Mouse (Mus musculus) mouse trophoblast stem cell (cell line): ENCODE measurements at regions not wholly inside any gene's neighbourhood (a gene's known extent, or its start where the extent isn't known, plus 50 kb on each side); places are given as distances from the start of the nearest gene placed in this dataset.

Source experiments
- in situ Hi-C, 2 experiments: fragments of 300-500 bp; cut with MseI, MboI; formaldehyde crosslinking; loops; 2 replicates in 1 of 2; 3 replicates in 1 of 2; pipeline ENCODE4 v1.15.1; 2025

- in situ Hi-C loops, result no loop called here
These were observed 344.1 kb downstream of the Cd83 start for GRCm38 (mm10) chr13:44128506-44129274.

- in situ Hi-C loops, result no loop called here
These were observed 347.3 kb downstream of the Cd83 start for GRCm38 (mm10) chr13:44131916-44132315.

GRCm38 (mm10) chr13:44132510-44132909 is 347.9 kb downstream of the Cd83 start:
- in situ Hi-C loops, result no loop called here

GRCm38 (mm10) chr13:44133436-44133835 is 348.9 kb downstream of the Cd83 start:
- in situ Hi-C loops, result no loop called here

GRCm38 (mm10) chr13:44141181-44141580 is 356.6 kb downstream of the Cd83 start:
- in situ Hi-C loops, result no loop called here

- in situ Hi-C loops, result no loop called here
These were observed 360.9 kb downstream of the Cd83 start for GRCm38 (mm10) chr13:44145441-44145840.

- in situ Hi-C loops, result no loop called here
These were observed 363.3 kb downstream of the Cd83 start for GRCm38 (mm10) chr13:44147841-44148240.

GRCm38 (mm10) chr13:44149499-44149898 is 364.9 kb downstream of the Cd83 start:
- in situ Hi-C loops, result no loop called here

- in situ Hi-C loops, result no loop called here
These were observed 367.0 kb downstream of the Cd83 start for GRCm38 (mm10) chr13:44151526-44151925.

- in situ Hi-C loops, result no loop called here
These were observed 368.4 kb downstream of the Cd83 start for GRCm38 (mm10) chr13:44152806-44153613.

GRCm38 (mm10) chr13:44153784-44154183 is 369.2 kb downstream of the Cd83 start:
- in situ Hi-C loops, result no loop called here

GRCm38 (mm10) chr13:44155956-44156355 is 371.4 kb downstream of the Cd83 start:
- in situ Hi-C loops, result no loop called here

GRCm38 (mm10) chr13:44156546-44156945 is 372.0 kb downstream of the Cd83 start:
- in situ Hi-C loops, result no loop called here

- in situ Hi-C loops, result no loop called here
These were observed 372.7 kb downstream of the Cd83 start for GRCm38 (mm10) chr13:44157236-44157635.

GRCm38 (mm10) chr13:44158364-44158763 is 373.8 kb downstream of the Cd83 start:
- in situ Hi-C loops, result no loop called here

GRCm38 (mm10) chr13:44159346-44159745 is 374.8 kb downstream of the Cd83 start:
- in situ Hi-C loops, result no loop called here

GRCm38 (mm10) chr13:44164746-44165145 is 380.2 kb downstream of the Cd83 start:
- in situ Hi-C loops, result no loop called here

- in situ Hi-C loops, result no loop called here
These were observed 382.6 kb downstream of the Cd83 start for GRCm38 (mm10) chr13:44167186-44167585.

GRCm38 (mm10) chr13:44168186-44168585 is 383.6 kb downstream of the Cd83 start:
- in situ Hi-C loops, result no loop called here

- in situ Hi-C loops, result no loop called here
These were observed 387.1 kb downstream of the Cd83 start for GRCm38 (mm10) chr13:44171639-44172038.

GRCm38 (mm10) chr13:44172701-44173100 is 388.1 kb downstream of the Cd83 start:
- in situ Hi-C loops, result no loop called here

GRCm38 (mm10) chr13:44174236-44174635 is 389.7 kb downstream of the Cd83 start:
- in situ Hi-C loops, result no loop called here
